Mouse (Mus musculus): ENCODE data around the gene Klk1b22. TPM values are rescaled to one million over a fixed set of nuclear protein-coding genes. Genes with fewer than 3 reads are reported as not detected.
"Not testable (repeated sequence)": the region's sequence is repeated elsewhere in the genome, so short reads cannot be mapped to it uniquely, and the experiment has no call there.

Gene Klk1b22
- not detected in 2 replicates for polyA plus RNA-seq (2011; ENCODE audit: insufficient read length, low read depth, missing spikeins)

- Histone ChIP-seq H3K27ac (ENCODE audit: insufficient read depth, low read length) (no peak within 1 kb of the TSS), H3K4me3 (ENCODE audit: insufficient read depth, low read length) (no peak within 1 kb of the TSS), H3K4me1 (ENCODE audit: control insufficient read depth, insufficient read depth, low read length) (no peaks in the 10 kb centered on the region)
- no peak for TF ChIP-seq POLR2A (IDR thresholded peaks at IDR 0.05; ENCODE audit: low read depth, low read length)
- no peak for TF ChIP-seq CTCF (IDR thresholded peaks at IDR 0.05; ENCODE audit: borderline replicate concordance, insufficient read depth, low read length)
Observed at GRCm38 (mm10) chr7:44112373-44112772, at the start of gene Klk1b22. Gene Klk1b22 (plus strand): TSS chr7:44112673.

GRCm38 (mm10) chr7:44072117-44072516 lies 40.4 kb upstream of the Klk1b22 start:
- Histone ChIP-seq H3K4me1 (ENCODE audit: control insufficient read depth, insufficient read depth, low read length) (no peaks in the 10 kb centered on the region), H3K27ac (ENCODE audit: insufficient read depth, low read length) (no peak overlapping the region), H3K4me3 (ENCODE audit: insufficient read depth, low read length) (no peak overlapping the region)
- TF ChIP-seq CTCF (IDR thresholded peaks at IDR 0.05; ENCODE audit: borderline replicate concordance, insufficient read depth, low read length) (no peak), POLR2A (IDR thresholded peaks at IDR 0.05; ENCODE audit: low read depth, low read length) (no peak)

GRCm38 (mm10) chr7:44077703-44078102 lies 34.8 kb upstream of the Klk1b22 start:
- no peak for TF ChIP-seq CTCF (IDR thresholded peaks at IDR 0.05; ENCODE audit: borderline replicate concordance, insufficient read depth, low read length)
- no peaks in the 10 kb centered on the region for H3K4me1 ChIP-seq (ENCODE audit: control insufficient read depth, insufficient read depth, low read length)
- no peak overlapping the region for H3K4me3 ChIP-seq (ENCODE audit: insufficient read depth, low read length)
- no peak overlapping the region for H3K27ac ChIP-seq (ENCODE audit: insufficient read depth, low read length)

GRCm38 (mm10) chr7:44096111-44096510 lies 16.4 kb upstream of the Klk1b22 start:
- no peak for TF ChIP-seq CTCF (IDR thresholded peaks at IDR 0.05; ENCODE audit: borderline replicate concordance, insufficient read depth, low read length)
- Histone ChIP-seq H3K27ac (ENCODE audit: insufficient read depth, low read length) (no peak overlapping the region), H3K4me1 (ENCODE audit: control insufficient read depth, insufficient read depth, low read length) (no peaks in the 10 kb centered on the region)

GRCm38 (mm10) chr7:44102028-44102427 lies 10.4 kb upstream of the Klk1b22 start, which contains the start of gene Klk1b21:
Gene Klk1b21 (plus strand): TSS chr7:44102328.
- not testable (repeated sequence) for H3K4me3 ChIP-seq (ENCODE audit: insufficient read depth, low read length)

More at GRCm38 (mm10) chr7:44096111-44096510, 16.4 kb upstream of the Klk1b22 start:
- no peak overlapping the region for H3K4me3 ChIP-seq (ENCODE audit: insufficient read depth, low read length)

GRCm38 (mm10) chr7:44123445-44123844 lies 11.0 kb downstream of the Klk1b22 start:
- Histone ChIP-seq H3K4me1 (ENCODE audit: control insufficient read depth, insufficient read depth, low read length) (no peaks in the 10 kb centered on the region), H3K4me3 (ENCODE audit: insufficient read depth, low read length) (no peak overlapping the region), H3K27ac (ENCODE audit: insufficient read depth, low read length) (no peak overlapping the region)
- no peak for TF ChIP-seq CTCF (IDR thresholded peaks at IDR 0.05; ENCODE audit: borderline replicate concordance, insufficient read depth, low read length)
- no peak for TF ChIP-seq POLR2A (IDR thresholded peaks at IDR 0.05; ENCODE audit: low read depth, low read length)

More at GRCm38 (mm10) chr7:44102028-44102427, 10.4 kb upstream of the Klk1b22 start, which contains the start of gene Klk1b21:
- H3K27ac ChIP-seq (ENCODE audit: insufficient read depth, low read length); H3K4me1 ChIP-seq (ENCODE audit: control insufficient read depth, insufficient read depth, low read length): not testable (repeated sequence)

- H3K4me1 ChIP-seq (ENCODE audit: control insufficient read depth, insufficient read depth, low read length): no peaks in the 10 kb centered on the region
- TF ChIP-seq CTCF (IDR thresholded peaks at IDR 0.05; ENCODE audit: borderline replicate concordance, insufficient read depth, low read length): no peak
- no peak for TF ChIP-seq POLR2A (IDR thresholded peaks at IDR 0.05; ENCODE audit: low read depth, low read length)
- H3K4me3 ChIP-seq (ENCODE audit: insufficient read depth, low read length): no peak within 1 kb of the TSS
- no peak within 1 kb of the TSS for H3K27ac ChIP-seq (ENCODE audit: insufficient read depth, low read length)
Observed at GRCm38 (mm10) chr7:44136467-44136866, 24.0 kb downstream of the Klk1b22 start, which contains the start of gene Klk1b16. Gene Klk1b16 (plus strand): TSS chr7:44136767.

Other genes with a start within 250 kb of the Klk1b22 start
- not detected in 2 replicates for gene Klk4, start 231.5 kb upstream of the Klk1b22 start, polyA plus RNA-seq (2011; ENCODE audit: insufficient read length, low read depth, missing spikeins)
- gene Klk15, start 178.9 kb upstream of the Klk1b22 start, polyA plus RNA-seq (2011; ENCODE audit: insufficient read length, low read depth, missing spikeins): not detected in 2 replicates
- not detected in 2 replicates for gene Klk1b8, start 162.0 kb upstream of the Klk1b22 start, polyA plus RNA-seq (2011; ENCODE audit: insufficient read length, low read depth, missing spikeins)
- gene Klk1b1, start 145.9 kb upstream of the Klk1b22 start, polyA plus RNA-seq (2011; ENCODE audit: insufficient read length, low read depth, missing spikeins): not detected in 2 replicates
- gene Klk1b9, start 136.6 kb upstream of the Klk1b22 start, polyA plus RNA-seq (2011; ENCODE audit: insufficient read length, low read depth, missing spikeins): not detected in 2 replicates
- not detected in 2 replicates for gene Klk1b11, start 116.8 kb upstream of the Klk1b22 start, polyA plus RNA-seq (2011; ENCODE audit: insufficient read length, low read depth, missing spikeins)
- gene Klk1b26, start 100.5 kb upstream of the Klk1b22 start, polyA plus RNA-seq (2011; ENCODE audit: insufficient read length, low read depth, missing spikeins): not detected in 2 replicates
- gene Klk1b27, start 60.4 kb upstream of the Klk1b22 start, polyA plus RNA-seq (2011; ENCODE audit: insufficient read length, low read depth, missing spikeins): not detected in 2 replicates
- gene Klk1b21, start 10.3 kb upstream of the Klk1b22 start, polyA plus RNA-seq (2011; ENCODE audit: insufficient read length, low read depth, missing spikeins): not detected in 2 replicates
- not detected in 2 replicates for gene Klk1b16, start 24.1 kb downstream of the Klk1b22 start, polyA plus RNA-seq (2011; ENCODE audit: insufficient read length, low read depth, missing spikeins)
- not detected in 2 replicates for gene Klk1b24, start 75.6 kb downstream of the Klk1b22 start, polyA plus RNA-seq (2011; ENCODE audit: insufficient read length, low read depth, missing spikeins)
- not detected in 2 replicates for gene Klk1b3, start 85.5 kb downstream of the Klk1b22 start, polyA plus RNA-seq (2011; ENCODE audit: insufficient read length, low read depth, missing spikeins)
- not detected in 2 replicates for gene Klk1b4, start 94.8 kb downstream of the Klk1b22 start, polyA plus RNA-seq (2011; ENCODE audit: insufficient read length, low read depth, missing spikeins)
- not detected in 2 replicates for gene Klk1b5, start 103.3 kb downstream of the Klk1b22 start, polyA plus RNA-seq (2011; ENCODE audit: insufficient read length, low read depth, missing spikeins)
- gene Klk1, start 112.7 kb downstream of the Klk1b22 start, polyA plus RNA-seq (2011; ENCODE audit: insufficient read length, low read depth, missing spikeins): not detected in 2 replicates
- not detected in 2 replicates for gene Gm36864, start 123.5 kb downstream of the Klk1b22 start, polyA plus RNA-seq (2011; ENCODE audit: insufficient read length, low read depth, missing spikeins)
- 0.75 and 1.1 TPM in 2 replicates for gene 1700028J19Rik, start 134.0 kb downstream of the Klk1b22 start, polyA plus RNA-seq (2011; ENCODE audit: insufficient read length, low read depth, missing spikeins)
- gene 2410002F23Rik, start 134.0 kb downstream of the Klk1b22 start, polyA plus RNA-seq (2011; ENCODE audit: insufficient read length, low read depth, missing spikeins): 71.4 and 78.0 TPM in 2 replicates
- gene Acp4, start 144.7 kb downstream of the Klk1b22 start, polyA plus RNA-seq (2011; ENCODE audit: insufficient read length, low read depth, missing spikeins): not detected in 2 replicates
- not detected in 2 replicates for gene Gm15517, start 148.8 kb downstream of the Klk1b22 start, polyA plus RNA-seq (2011; ENCODE audit: insufficient read length, low read depth, missing spikeins)
- gene Clec11a, start 194.2 kb downstream of the Klk1b22 start, polyA plus RNA-seq (2011; ENCODE audit: insufficient read length, low read depth, missing spikeins): 2.6 and 13.4 TPM in 2 replicates
- 1.1 and 2.6 TPM in 2 replicates for gene Shank1, start 197.6 kb downstream of the Klk1b22 start, polyA plus RNA-seq (2011; ENCODE audit: insufficient read length, low read depth, missing spikeins)

Measured in embryonic fibroblast, embryonic 13.5 days (primary cell).